Mouse (Mus musculus): ENCODE measurements at regions not wholly inside any gene's neighbourhood (a gene's known extent, or its start where the extent isn't known, plus 50 kb on each side); places are given as distances from the start of the nearest gene placed in this dataset.

DNA sequence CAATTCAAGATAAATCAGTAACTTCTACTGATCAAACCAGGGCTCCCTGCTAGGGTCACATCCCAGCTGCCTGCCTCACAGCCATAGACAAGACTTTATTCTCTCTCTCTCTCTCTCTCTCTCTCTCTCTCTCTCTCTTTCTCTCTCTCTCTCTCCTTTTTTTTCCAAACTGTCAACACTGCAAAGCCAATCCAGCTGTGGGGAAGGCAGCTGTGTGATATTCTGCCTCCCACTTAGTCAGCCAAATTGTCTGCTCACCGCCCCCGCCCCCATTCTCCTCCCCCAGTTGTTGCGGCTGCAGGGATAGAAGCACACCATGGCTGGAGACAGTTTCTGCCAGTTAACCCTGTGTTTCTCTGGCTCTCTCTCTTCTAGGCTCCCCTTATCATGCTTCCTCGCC, 198.3 kb downstream of the Cdca7 start:
- in situ Hi-C loops (cut with MboI, MseI) = no loop called here

DNA sequence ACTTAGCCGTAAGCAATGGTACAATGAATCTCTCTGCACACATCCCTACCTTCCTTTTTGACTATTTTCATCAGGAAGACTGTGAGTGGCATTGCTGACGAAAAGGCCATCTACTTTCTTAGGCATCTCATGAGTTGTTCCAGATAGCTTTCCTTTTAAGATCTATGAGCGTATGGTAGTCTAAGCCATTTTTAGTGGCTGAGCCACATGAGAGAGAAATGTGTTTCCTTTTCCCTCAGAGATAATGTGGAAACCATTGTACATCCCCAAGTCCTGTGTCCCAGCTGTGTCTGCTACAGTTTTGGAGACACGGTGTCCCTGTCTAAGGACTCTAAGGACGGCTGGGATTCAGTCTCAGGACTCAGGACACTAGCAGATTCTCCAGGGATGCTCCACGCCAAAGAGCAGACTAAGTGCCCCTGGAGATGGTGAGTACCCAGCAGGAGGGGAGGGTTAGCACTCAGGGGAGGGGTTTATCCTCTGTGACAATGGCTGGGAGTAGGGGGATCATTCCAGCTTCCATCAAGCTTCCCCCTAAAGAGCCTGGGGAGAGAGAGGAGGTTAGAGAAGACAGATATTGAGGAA, 199.0 kb downstream of the Cdca7 start:
- in situ Hi-C loops (cut with MboI, MseI) = no loop called here

DNA sequence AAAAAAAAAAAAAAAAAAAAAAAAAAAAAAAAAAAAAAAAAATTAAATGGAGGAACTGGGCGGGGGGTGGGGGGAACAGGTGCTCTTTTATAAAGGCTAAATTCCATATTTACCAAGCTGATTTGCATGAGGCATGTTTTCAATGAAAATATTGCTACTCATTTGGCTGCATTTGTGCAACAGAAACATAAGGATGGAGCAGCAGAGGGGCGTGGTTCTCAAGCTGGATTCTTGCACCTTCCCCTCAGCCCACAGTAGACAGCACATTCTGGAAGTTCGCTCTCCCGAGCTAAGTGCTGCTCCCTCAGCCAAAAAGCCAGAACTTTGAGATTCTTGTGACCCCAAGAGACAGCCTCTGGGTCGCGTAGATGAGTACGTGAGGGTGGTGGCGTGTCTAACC, 201.8 kb downstream of the Cdca7 start:
- in situ Hi-C loops (cut with MboI, MseI) = no loop called here

DNA sequence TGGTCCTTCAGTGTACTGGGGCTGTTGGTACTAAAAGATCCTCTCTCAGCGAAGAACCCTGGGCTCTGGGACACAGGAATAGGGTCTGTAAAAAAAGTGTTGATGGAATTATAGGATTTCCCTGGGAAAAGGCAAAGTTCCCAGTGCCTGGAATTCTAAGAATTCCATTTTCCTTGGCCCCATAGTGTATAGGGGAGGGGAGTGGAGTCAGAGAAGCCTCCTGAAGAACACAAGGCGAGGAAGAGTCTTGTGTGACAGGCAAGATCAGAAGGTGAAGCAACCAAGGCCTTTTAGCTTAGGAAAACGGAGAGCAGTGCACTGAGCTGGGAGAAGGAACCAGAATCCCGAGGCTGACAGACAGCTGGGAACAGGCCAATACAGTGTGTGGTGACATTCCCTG, 212.1 kb downstream of the Cdca7 start:
- in situ Hi-C loops (cut with MboI, MseI) = no loop called here

DNA sequence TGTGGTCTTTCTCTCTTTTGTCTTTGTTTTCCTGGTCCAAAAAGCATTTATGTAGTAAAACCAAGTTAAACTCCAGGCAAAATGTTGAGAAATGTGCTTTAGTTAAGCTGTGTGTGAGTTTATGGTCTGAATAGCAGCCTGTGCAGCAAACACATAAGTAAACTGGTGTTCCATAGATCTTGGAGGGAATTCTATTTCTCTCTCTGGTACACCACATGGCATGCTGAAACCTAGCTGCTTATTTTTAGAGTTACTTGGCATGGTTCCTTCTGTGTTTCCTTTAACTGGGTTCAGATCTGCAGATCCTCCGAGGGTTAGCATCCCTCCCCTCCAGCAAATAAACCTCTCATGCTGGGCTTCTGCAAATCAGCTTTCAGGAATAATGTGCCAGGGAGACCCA, 225.1 kb downstream of the Cdca7 start:
- in situ Hi-C loops (cut with MboI, MseI) = no loop called here

DNA sequence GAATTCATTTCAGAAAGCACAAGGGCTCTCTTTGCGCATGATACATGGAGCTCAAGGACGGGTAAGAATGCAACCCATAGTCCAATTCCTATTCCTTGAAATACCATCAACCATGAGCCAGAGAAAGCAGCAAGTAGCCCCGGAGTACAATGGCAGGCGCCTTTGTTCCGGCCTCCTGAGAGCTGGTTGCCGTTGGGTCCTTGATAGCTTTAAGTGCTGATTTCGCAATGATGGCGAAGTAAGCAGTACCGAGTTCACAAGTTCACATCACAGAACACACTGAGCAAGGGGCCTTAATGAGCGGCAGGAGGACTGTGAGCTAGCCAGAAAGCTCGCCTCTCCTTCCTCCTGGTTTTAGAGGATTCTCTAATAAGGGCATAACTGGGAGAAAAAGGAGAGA, 227.3 kb downstream of the Cdca7 start:
- in situ Hi-C loops (cut with MboI, MseI) = no loop called here

DNA sequence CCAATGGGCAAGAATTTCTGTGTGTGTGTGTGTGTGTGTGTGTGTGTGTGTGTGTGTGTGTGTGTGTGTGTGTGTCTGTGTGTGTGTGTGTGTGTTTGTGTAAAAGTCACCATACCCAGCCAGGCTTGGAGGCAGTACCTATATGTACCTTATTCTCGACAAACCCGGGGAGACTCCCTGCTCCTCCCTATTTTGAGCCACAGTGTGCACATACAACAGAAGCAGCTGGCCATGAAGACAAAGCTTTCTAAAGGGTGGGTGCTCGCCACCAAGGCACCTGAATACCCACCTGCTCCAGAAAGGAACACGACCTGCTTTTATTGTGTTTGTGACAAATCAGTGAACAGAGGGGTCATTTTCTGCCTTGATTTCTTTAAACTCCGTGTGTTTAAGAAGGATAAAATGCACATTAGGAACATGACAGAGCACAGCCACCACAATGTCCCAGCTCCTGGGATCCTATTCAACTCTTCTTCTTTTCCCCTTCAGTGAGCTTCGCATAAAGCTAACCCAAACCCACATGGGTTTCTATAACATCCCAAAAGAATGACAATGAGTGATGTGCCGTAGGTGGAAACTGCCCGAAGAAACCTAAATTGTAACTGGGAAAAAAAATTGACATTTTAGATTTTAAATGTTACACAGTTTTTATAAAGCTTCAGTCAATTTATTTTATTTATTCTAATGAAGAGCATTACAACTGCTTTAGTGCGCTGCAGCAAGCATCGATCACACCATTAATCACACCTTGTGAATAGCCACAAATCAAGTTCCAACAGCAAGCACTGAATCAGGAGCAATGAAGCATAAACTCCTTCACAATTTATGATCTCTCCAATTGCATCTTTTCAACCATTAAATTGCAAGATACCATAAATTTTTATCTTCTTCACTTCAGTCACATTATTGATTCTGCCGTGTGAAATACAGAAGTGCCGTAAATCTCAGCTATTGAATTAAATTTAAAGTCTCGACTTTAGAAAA, 232.0 kb downstream of the Cdca7 start:
- in situ Hi-C loops (cut with MboI, MseI) = no loop called here

DNA sequence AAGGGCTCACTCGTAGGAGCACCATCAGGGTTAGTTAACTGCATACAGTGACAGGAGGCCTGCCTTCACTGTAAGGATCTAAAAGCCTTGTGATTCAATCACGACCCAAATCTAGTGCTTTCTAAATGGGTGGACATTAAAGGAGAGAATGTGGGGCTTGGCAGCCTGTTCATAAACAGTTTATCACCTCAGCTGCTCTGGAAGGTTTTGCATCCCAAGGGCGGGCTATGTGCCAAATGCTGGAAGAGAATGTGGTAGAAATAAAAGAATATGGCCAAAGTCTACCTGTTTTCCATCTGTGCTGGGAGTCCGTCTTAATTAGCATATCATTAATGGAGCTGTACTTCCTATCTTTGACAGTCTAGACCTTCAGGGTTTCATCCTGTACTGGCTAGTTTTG, 241.0 kb downstream of the Cdca7 start:
- in situ Hi-C loops (cut with MboI, MseI) = no loop called here

DNA sequence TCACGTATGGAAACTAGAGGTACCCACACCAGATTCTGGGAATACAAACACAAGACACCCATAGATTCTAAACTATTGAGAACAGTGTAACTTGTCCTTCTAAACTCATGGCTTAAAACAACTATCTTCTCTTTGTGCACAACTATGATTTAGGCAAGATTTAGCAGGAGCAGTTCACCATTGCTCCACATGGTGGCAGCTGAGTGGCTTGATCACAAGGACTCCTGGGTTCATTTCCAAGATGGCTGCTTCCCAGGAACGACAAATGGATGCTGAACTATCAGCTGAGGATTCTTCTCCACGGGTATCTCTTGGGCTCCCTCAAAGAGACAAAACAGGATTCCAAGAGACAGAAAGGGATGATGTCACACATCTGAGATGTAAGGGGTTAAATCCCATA, 251.5 kb downstream of the Sp3 start:
- in situ Hi-C loops (cut with MboI, MseI) = no loop called here

DNA sequence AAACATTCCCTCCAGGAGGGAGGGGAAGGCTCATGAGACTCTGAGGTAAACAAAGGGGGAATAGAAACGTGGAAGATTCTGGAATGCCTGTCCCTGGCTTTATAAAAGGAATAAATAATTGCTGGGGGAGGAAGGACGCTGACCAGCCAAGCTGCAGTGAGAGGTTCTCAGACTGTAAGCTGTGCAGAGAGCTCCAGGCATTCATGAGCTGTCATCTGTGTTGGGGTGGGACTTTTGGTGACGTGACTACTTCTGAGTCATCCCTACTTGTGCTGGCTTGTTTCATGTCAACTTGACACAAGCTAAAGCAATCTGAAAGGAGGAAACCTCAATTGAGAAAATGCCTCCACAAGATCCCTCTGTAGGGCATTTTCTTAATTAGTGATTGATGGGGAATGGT, 246.9 kb downstream of the Sp3 start:
- in situ Hi-C loops (cut with MboI, MseI) = loop anchor here in 1 of 2 experiments (10.0 kb wide), 1 partner anchor 551 kb away; no protein-coding TSS in a partner anchor

DNA sequence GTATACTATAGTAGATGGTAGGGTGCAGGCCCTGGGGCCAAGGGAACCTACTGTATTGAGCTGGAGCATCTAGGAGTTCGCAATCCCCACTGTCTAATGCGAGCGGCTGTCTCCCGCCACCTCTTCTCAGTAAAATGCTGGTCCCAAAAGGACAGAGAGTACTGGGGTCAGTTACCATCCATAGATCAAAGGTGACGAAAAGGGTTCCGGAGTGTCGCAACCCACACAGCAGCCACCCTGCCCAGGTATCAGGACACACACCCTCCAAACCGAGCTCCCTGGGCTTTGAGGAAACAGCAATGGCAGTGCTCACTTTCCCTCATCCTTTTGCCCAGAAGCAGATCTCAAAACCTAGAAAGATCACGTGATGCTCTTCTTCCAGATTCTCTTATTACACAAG, 245.2 kb downstream of the Sp3 start:
- in situ Hi-C loops (cut with MboI, MseI) = loop anchor here in 1 of 2 experiments (10.0 kb wide), 1 partner anchor 550 kb away; no protein-coding TSS in a partner anchor

DNA sequence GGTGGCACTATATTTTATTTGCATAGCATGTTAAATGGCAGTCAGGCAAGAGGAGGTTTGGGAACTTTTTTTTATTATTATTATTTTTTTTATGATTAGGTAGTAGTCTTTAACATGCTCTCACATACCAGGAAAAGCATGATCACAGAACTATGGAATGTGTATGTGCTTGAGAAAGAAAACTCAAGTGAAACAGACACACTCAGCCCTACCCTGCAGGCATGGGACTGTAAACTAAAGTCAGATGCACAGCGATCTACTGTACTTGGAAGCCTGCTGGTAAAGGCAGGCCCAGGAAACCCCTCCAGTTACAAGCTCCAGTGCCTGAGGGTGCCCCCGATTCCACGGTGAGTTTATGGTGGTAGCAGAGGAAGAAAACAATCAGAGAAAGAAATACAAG, 243.6 kb downstream of the Sp3 start:
- in situ Hi-C loops (cut with MboI, MseI) = loop anchor here in 1 of 2 experiments (10.0 kb wide), 1 partner anchor 548 kb away; no protein-coding TSS in a partner anchor

DNA sequence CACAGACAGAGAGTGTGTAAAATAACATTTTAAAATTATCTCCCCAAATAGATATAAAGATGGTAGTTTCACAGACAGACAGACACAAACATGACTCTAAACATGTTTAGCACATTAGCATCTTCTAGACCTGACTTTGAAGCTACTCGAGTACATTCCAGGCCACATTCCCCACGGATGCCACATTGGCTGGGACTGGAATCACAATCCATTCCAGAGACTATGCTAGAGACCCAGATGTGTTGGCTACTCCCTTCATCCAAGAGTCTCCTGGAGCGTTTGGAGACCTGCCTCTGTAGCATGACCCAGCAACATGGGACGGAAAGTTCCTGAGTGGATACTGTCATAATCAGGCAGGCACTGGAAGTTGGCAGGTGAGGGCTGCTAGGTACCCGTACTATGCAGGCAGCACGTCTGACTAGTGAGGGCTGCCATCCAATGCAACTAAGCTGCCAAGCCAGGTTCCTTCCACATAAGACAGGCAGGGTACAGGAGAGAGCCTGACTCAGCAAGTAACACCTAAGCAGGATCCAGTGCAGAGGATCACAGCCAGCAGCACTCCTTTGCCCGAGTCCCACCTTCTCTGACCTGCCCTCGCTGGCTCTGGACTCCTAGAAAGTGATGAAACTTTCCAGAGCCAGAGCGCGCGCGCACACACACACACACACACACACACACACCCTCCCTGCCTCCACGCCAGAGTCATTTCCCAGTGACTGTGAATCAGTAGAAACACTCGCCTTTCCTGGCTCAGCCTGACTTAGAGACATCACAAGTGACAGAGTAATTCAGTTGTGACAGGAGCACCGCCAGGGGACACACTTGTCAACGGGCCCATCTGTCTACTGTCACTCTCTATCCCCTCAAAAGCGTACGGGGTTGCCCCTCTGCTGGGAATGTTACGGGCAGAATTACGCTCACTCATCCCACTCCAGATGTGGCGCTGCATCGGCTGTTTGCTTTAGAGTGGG, 239.6 kb downstream of the Sp3 start:
- in situ Hi-C loops (cut with MboI, MseI) = no loop called here

DNA sequence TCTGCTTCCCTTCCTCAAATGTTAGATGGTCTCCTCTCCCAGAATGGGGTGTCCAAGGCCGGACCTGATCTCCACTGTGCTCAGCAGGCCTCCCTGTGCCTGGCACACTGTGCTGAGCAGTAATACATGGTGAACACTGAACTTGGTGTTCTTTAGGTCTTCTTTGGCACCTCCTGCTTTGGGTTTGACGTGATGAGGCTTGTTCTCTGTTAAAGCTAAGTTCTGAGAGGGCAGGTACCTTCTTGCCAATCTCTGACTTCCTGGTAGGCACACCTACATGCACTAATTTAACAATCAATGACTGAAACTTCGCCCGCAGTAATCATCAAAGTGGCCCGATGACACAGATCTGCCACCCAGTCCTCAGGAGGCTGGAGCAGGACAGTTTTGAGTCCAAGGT, 238.5 kb downstream of the Sp3 start:
- in situ Hi-C loops (cut with MboI, MseI) = no loop called here

DNA sequence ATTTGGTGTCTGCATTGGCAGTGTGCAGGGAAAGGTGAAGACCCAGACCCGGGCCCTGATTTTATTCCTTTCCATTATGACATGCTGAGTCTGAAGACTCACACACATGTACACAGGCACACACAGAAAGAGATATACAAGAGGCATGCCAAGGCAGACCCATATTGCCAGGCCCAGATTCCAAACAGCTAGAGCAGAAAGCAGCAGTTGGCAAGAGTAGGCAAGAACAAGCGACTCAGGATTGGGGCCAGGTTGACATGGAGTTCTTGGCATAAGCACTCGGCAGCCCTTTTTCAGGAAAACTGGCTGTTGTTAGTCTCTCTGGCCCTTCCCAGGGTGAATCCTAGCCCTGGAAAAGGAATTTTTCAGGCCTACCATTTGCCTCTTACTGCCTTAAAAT, 236.6 kb downstream of the Sp3 start:
- in situ Hi-C loops (cut with MboI, MseI) = no loop called here

DNA sequence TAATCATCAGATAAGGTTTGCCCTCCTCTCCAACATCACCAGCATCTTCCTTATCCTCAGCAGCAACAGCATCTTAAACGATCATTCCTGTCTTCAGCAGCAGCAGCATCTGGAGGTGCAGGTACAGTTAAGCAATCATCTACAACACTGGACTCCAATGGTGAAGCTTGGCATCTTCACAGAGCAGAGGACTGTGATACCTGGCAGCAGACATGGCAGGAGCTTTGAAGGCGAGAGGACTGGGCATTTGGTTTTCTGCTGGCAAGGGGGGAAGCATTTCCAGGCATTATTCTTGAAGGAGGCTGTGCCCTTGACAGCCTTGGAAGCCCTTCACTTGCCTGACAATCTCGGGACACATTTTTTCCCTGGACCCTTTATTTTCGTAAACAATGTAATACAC, 235.3 kb downstream of the Sp3 start:
- in situ Hi-C loops (cut with MboI, MseI) = no loop called here

DNA sequence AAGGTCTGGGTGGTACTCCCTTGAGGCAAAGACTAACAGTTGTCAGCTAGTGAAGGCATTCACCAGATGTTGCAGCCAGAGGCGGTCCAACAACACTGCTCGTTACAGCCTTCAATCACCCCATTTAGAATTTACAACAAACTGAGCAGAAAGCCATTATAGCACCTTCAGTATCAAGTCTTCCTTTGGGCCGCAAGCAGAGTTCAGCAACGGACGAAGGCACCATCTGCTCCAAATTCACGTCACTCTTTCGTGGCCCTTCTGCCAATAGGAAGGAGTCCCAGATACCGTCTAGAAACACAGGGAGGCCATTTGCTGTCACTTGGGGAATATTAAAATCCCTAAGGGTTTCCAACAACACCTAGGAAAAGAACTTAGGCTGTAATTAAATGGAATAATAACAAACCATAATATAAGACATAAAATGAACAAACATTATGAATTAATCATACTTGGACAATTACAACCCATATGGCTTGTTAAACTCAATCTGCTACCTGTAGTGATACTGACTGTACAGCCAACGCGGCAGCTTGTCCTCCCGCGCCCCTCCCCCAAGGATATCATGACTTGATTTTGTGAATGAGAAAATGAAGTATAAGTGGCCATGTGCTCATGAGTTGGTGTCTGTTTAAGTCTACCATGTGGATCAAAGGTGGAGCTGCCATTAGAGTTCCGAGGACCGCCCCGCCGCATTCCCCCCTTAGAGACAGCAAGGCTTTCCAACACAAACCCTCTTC, 233.6 kb downstream of the Sp3 start:
- in situ Hi-C loops (cut with MboI, MseI) = no loop called here

DNA sequence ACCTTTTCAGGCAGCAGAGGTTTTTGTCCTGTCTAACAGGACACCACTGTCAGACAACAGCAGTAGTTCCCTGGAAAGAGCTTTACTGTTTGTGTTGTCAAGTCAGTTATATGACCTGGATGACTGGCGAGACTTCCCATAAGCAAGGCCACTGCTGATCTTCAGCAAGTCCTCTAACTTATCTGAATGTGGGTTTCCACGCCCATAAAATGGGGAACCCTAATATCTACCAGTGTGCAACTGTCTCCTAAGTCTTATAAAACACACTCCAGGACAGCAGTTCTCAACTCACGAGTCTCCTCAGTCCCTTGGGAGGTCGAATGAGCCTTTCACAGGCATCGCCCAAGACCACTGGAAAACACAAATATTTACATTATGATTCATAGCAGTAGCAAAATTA, 232.9 kb downstream of the Sp3 start:
- in situ Hi-C loops (cut with MboI, MseI) = no loop called here

DNA sequence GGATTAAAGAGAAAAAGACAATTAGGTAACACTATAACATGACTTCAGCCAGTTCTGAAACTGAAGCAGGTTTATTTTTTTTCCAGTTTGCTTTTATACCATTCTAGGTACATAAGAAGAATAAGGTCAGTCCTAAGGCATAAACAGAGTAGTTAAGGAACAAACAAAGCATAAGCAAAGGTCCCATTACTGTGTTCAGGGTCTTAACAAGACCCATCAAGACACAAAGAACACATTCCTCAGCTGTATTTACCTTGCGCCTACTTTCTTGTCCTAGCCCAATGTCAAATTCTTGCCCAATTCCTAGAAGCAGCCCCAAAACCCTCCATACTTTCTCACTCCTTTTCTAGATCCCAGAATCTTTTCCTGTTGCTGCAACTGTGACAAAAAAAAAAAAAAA, 230.8 kb downstream of the Sp3 start:
- in situ Hi-C loops (cut with MboI, MseI) = no loop called here

DNA sequence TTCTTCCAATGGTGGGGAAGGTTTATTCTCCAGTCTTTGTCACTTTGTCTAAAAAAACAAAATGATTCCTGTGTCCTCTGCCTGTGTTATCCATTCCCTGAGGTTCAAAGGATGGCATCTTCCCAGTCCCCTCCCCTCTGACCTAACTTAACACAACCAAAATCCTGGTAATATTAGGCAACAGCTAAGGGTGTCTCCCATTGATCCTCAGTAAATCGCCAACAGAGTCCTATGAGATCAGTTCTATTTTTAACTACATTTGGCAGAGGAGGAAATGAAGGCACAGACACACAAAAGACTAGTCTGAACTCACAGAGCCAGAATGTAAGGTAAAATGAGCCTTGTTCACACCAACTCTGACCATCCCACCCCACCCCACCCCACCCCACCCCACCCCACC, 228.8 kb downstream of the Sp3 start:
- in situ Hi-C loops (cut with MboI, MseI) = no loop called here

DNA sequence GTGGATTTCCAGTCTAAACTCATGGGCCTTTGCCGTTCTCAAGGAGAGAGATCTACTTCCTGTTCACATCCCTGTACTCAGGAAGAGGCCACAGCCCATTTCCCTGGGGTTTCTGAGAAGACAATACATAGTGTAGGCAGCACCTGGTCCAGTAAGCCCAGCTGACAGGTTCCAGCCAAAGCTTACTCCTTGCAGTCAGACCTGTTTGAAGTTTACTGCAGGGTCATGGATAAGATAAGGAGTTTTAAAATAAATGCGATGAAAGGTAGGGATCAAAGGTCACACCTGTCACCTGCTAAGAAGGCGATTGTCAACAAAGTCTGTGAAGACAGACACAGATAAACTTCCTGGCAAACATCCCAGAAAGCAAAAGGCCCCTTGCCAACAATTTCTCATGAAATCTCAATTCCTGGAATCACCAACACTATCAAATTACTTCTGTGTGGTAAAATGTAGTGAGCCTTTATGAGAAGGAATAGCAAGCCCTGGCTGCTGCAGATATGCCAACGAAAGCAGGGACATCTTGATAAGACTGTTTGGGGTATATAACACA, 227.5 kb downstream of the Sp3 start:
- in situ Hi-C loops (cut with MboI, MseI) = no loop called here
